Mouse (Mus musculus) liver, postnatal 0 days (tissue): Measurements from ENCODE around the gene Gosr2. TPM values are rescaled to one million over a fixed set of nuclear protein-coding genes. Genes with fewer than 3 reads are reported as not detected.

Source experiments
- ATAC-seq: fragments of 200-750 bp; cut with Nextera tagmentation; 2 replicates; pipeline ENCODE4 v1.8.0; 2017; ENCODE audit warnings: mild to moderate bottlenecking, moderate library complexity
- DNase-seq: peaks from one replicate; pipeline ENCODE4 v3.0.0-alpha.2; 2016
- H3K27ac ChIP-seq: fragments of 300-500 bp; sonication (generic); 2 replicates; pipeline ENCODE4 v1.5.1; 2014; ENCODE audit warnings: antibody characterized with exemption, moderate library complexity, mild to moderate bottlenecking, low read depth
- H3K27me3 ChIP-seq: fragments of 300-500 bp; sonication (generic); 2 replicates; pipeline ENCODE4 v1.6.1; 2014; ENCODE audit warnings: low read length, control low read depth, mixed read lengths; ENCODE audit not compliant: insufficient read depth
- H3K36me3 ChIP-seq: fragments of 300-500 bp; sonication (generic); replicated peaks from 2 replicates; pipeline ENCODE4 v1.6.1; 2014; ENCODE audit warnings: mild to moderate bottlenecking, control low read depth, low read length, moderate library complexity, mixed read lengths; ENCODE audit not compliant: insufficient read depth
- H3K4me1 ChIP-seq: fragments of 300-500 bp; sonication (generic); 2 replicates; pipeline ENCODE4 v1.6.1; 2014; ENCODE audit warnings: antibody characterized with exemption, mild to moderate bottlenecking, control low read depth; ENCODE audit not compliant: insufficient read depth
- H3K4me2 ChIP-seq: fragments of 300-500 bp; sonication (generic); 2 replicates; pipeline ENCODE4 v1.6.1; 2014; ENCODE audit warnings: low read depth, mild to moderate bottlenecking, low read length, moderate library complexity, mixed read lengths
- H3K4me3 ChIP-seq: fragments of 300-500 bp; sonication (generic); 2 replicates; pipeline ENCODE4 v1.5.1; 2014; ENCODE audit warnings: low read depth, low read length
- H3K9ac ChIP-seq: fragments of 300-500 bp; sonication (generic); replicated peaks from 2 replicates; pipeline ENCODE4 v1.6.1; 2014; ENCODE audit warnings: mild to moderate bottlenecking, moderate library complexity
- H3K9me3 ChIP-seq: fragments of 300-500 bp; sonication (generic); 2 replicates; pipeline ENCODE4 v1.6.1; 2016; ENCODE audit warnings: mild to moderate bottlenecking, control low read depth, low read length, mixed read lengths
- CTCF ChIP-seq: sonication (generic); IDR thresholded peaks from 2 replicates; pipeline ENCODE4 v1.5.1; 2016; ENCODE audit warnings: antibody characterized with exemption, low read depth
- EP300 ChIP-seq: IDR thresholded peaks from 2 replicates; pipeline ENCODE4 v1.6.1; 2016; ENCODE audit warnings: antibody characterized with exemption, low read depth, mild to moderate bottlenecking
- WGBS: fragments of 180-500 bp; shearing (Covaris S2); extraction: QIAGEN DNeasy Blood & Tissue Kit; methylation state at CpG from one replicate; pipeline ENCODE4 v1.1.7; 2014; ENCODE audit not compliant: insufficient replicate concordance; 5-methylcytosine and 5-hydroxymethylcytosine counted together
- polyA plus RNA-seq: library from polyadenylated mRNA; unstranded; fragments of >200 nt; fragmentation: Nextera tagmentation; extraction: Ambion mirVana; gene quantifications from 2 replicates; pipeline ENCODE4 v1.2.1, GENCODE M21; 2015

The Gosr2 gene
- polyA plus RNA-seq, 1 experiment from 2014 or later: 43.1 TPM

- 53% methylated on average over 9 of the region's 9 CpGs for WGBS
- ATAC-seq: no peak
- Histone ChIP-seq H3K9me3 (no peaks in the 10 kb centered on the region), H3K36me3 (no peaks in the 10 kb centered on the region), H3K4me3 (no peak overlapping the region), H3K4me2 (no peak overlapping the region), H3K27ac (no peak overlapping the region), H3K9ac (no peak overlapping the region), H3K27me3 (0 out of 2 replicates have a peak, but pooled peaks cover 3% of the 10 kb centered on the region), H3K4me1 (no peaks in the 10 kb centered on the region)
- TF ChIP-seq CTCF (no peak), EP300 (no peak)
- DNase-seq: no peak
Measured at GRCm38 (mm10) chr11:103716971-103717370, 19.3 kb upstream of the Gosr2 start.

GRCm38 (mm10) chr11:103714074-103714473, 16.4 kb upstream of the Gosr2 start:
- H3K4me2 ChIP-seq: no peak overlapping the region
- H3K4me1 ChIP-seq: no peaks in the 10 kb centered on the region
- no peak overlapping the region for H3K9ac ChIP-seq
- DNase-seq (no peak), ATAC-seq (no peak)
- no peak overlapping the region for H3K4me3 ChIP-seq
- no peaks in the 10 kb centered on the region for H3K9me3 ChIP-seq
- no peak for TF ChIP-seq CTCF
- no peaks in the 10 kb centered on the region for H3K27me3 ChIP-seq
- H3K36me3 ChIP-seq: no peaks in the 10 kb centered on the region
- no peak overlapping the region for H3K27ac ChIP-seq
- 72% methylated on average over 2 of the region's 2 CpGs for WGBS

- Histone ChIP-seq H3K4me2 (no peak overlapping the region), H3K9me3 (no peaks in the 10 kb centered on the region), H3K36me3 (no peaks in the 10 kb centered on the region), H3K27me3 (no peaks in the 10 kb centered on the region), H3K4me3 (no peak overlapping the region), H3K9ac (no peak overlapping the region), H3K27ac (no peak overlapping the region), H3K4me1 (no peaks in the 10 kb centered on the region)
- DNase-seq (no peak), ATAC-seq (no peak)
- no peak for TF ChIP-seq EP300
- no peak for TF ChIP-seq CTCF
- WGBS: 61% methylated on average over 28 of the region's 28 CpGs
Measured at GRCm38 (mm10) chr11:103711851-103712587, 14.3 kb upstream of the Gosr2 start.

- Histone ChIP-seq H3K27me3 (no peaks in the 10 kb centered on the region), H3K4me1 (no peaks in the 10 kb centered on the region), H3K27ac (no peak overlapping the region), H3K36me3 (no peaks in the 10 kb centered on the region), H3K9me3 (no peaks in the 10 kb centered on the region), H3K4me3 (no peak overlapping the region), H3K9ac (no peak overlapping the region), H3K4me2 (no peak overlapping the region)
- no peak for ATAC-seq
- DNase-seq: no peak
- WGBS: 59% methylated on average over 1 of the region's 1 CpGs
- TF ChIP-seq EP300: no peak
- no peak for TF ChIP-seq CTCF
Measured at GRCm38 (mm10) chr11:103709982-103710381, 12.3 kb upstream of the Gosr2 start.

GRCm38 (mm10) chr11:103707005-103707404, 9.3 kb upstream of the Gosr2 start:
- Histone ChIP-seq H3K36me3 (no peaks in the 10 kb centered on the region; the same call in 1 of the 2 replicates), H3K27ac (no peak overlapping the region), H3K9ac (no peak overlapping the region), H3K4me3 (no peak overlapping the region), H3K4me2 (no peak overlapping the region), H3K4me1 (no peaks in the 10 kb centered on the region), H3K27me3 (no peaks in the 10 kb centered on the region), H3K9me3 (no peaks in the 10 kb centered on the region)
- 41% methylated on average over 8 of the region's 8 CpGs for WGBS
- TF ChIP-seq EP300 (no peak), CTCF (no peak)
- ATAC-seq (no peak), DNase-seq (no peak)

GRCm38 (mm10) chr11:103698226-103698625, 528 bp upstream of the Gosr2 start:
- TF ChIP-seq EP300 (no peak), CTCF (no peak)
- peak overlapping the region; percentile 90 for H3K9ac ChIP-seq
- H3K27me3 ChIP-seq: no peaks in the 10 kb centered on the region
- H3K9me3 ChIP-seq: no peaks in the 10 kb centered on the region
- peak overlapping the region; percentile 99 for H3K27ac ChIP-seq
- H3K4me3 ChIP-seq: peak overlapping the region; percentile 88
- ATAC-seq (no peak), DNase-seq (no peak)
- peak overlapping the region; percentile 75 for H3K4me2 ChIP-seq
- 70% methylated on average over 2 of the region's 2 CpGs for WGBS
- 0 out of 2 replicates have a peak, but pooled peaks cover 2% of the 10 kb centered on the region for H3K4me1 ChIP-seq
- H3K36me3 ChIP-seq: no peaks in the 10 kb centered on the region
